Mouse (Mus musculus): ENCODE data around the gene Pomt1.

DNA sequence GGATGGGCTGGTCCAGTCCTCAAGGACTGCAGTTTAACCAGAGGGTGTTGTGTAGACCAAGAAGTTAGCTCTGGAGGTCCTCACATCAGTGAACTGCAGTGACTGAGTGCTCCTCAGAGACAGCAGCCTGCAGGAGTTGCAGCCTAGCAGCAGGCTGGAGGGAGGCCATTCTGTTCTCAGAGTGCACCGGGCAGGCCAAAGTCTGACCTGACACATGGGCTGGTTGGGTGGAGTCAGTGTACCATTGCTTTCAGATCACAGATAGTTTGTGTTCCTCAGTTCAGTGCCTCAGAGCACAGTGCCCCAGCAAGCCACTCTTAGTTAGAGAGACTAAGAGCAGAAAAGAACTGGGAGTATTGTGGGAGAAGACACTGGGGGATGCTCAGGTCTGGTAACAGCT, 28.7 kb upstream of the Pomt1 start:
- TF ChIP-seq CTCF (IDR thresholded peaks at IDR 0.05; ENCODE audit: control insufficient read depth, insufficient read depth, insufficient replicate concordance, low read depth, low read length) (no peak), POLR2A (IDR thresholded peaks at IDR 0.05; ENCODE audit: control insufficient read depth, low read depth, low read length) (no peak)

Data from testis, adult 2 months (tissue).